Mouse (Mus musculus) embryonic stem cell, embryonic (primary cell): Measurements from ENCODE around the gene Csf3.

Experiments used
- CTCF ChIA-PET, 4 experiments: fragments of 300-600 bp in 2 of 4; fragments of 350-600 bp in 2 of 4; sonication (Branson Sonifier 250); formaldehyde crosslinking; loops; one replicate each; lab custom pipeline; 2022; ENCODE audit warnings: inconsistent platforms in 2 of 4; lab: Charles Lee
- POLR2A ChIA-PET, 4 experiments: fragments of 300-600 bp in 2 of 4; fragments of 350-600 bp in 2 of 4; sonication (Branson Sonifier 250); formaldehyde crosslinking; loops; one replicate each; lab custom pipeline; 2022; ENCODE audit warnings: antibody characterized with exemption in 4 of 4, inconsistent platforms in 1 of 4; lab: Charles Lee

Gene Csf3

DNA sequence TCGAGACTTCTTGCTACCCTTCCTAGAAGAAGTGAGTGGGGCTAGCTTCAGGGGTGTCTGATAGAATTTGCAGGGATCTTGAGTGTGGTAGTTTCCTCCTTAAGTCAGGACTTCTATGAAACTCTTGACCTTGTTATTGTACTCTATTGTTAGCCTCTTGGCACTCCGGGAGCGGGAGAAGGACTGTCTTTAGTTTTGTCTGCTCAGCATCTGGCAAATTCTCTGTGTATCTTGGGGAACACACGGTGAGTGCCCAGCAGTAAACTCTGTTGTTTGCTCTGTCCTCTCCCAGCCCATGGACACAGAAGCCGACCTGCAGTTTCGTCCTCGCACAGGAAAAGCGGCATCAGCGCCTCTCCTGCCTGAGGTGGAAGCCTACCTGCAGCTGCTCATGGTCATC, 15.4 kb upstream of the Csf3 start:
- POLR2A ChIA-PET: interaction anchor here in 2 of 4 experiments (0.5 to 1.6 kb wide), 3 partner anchors 10 to 277 kb away, joined by 3 to 4 read pairs (median 4); no protein-coding TSS in a partner anchor

GRCm38 (mm10) chr11:98686976-98687375, 14.1 kb upstream of the Csf3 start:
- POLR2A ChIA-PET: no interaction called here

More for the DNA sequence above, 15.4 kb upstream of the Csf3 start:
- CTCF ChIA-PET: interaction anchor here in 1 of 4 experiments (0.6 kb wide), 1 partner anchor 140 kb away, joined by 3 read pairs; no protein-coding TSS in a partner anchor

GRCm38 (mm10) chr11:98688009-98688408, 13.1 kb upstream of the Csf3 start:
- POLR2A ChIA-PET: interaction anchor here in 3 of 4 experiments (0.7 to 1.0 kb wide), 3 partner anchors 10 to 104 kb away, joined by 3 read pairs; no protein-coding TSS in a partner anchor
- CTCF ChIA-PET: interaction anchor here in 2 of 4 experiments (0.5 to 1.4 kb wide), 6 partner anchors 14 to 332 kb away, joined by 3 to 6 read pairs (median 4); no protein-coding TSS in a partner anchor

More at GRCm38 (mm10) chr11:98686976-98687375, 14.1 kb upstream of the Csf3 start:
- CTCF ChIA-PET: interaction anchor here in 1 of 4 experiments (0.5 kb wide), 1 partner anchor 76 kb away, joined by 3 read pairs; no protein-coding TSS in a partner anchor

DNA sequence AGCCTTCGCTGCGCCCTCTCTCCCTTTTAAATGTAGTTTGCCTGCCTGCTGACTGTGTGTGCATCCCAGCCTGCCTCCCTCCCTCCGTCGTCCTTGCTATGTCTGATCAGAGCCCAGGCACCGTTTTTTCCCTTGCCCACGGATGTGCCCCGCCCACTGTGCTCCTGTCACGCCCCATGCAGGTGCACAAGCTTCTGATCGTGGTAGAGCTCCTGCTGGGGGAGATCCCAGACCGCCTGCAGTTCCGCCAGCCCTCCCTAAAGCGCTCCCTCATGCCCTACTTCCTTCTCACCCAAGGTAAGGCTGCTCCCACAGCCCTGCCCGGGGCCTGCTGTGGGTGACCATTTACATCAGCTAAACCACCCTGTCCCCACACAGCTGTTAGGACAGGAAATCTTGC, 7.9 kb upstream of the Csf3 start:
- POLR2A ChIA-PET: interaction anchor here (0.6 to 3.4 kb wide), 34 partner anchors 8 to 270 kb away, joined by 3 to 32 read pairs (median 4); partner anchors contain the start of genes Psmd3 (in 4 of the 4), Csf3 (in 1 of the 4), Nr1d1 (in 1 of the 4) and Rapgefl1 (in 1 of the 4)
- CTCF ChIA-PET: interaction anchor here in 3 of 4 experiments (0.6 to 1.8 kb wide), 14 partner anchors 10 to 356 kb away, joined by 3 to 14 read pairs (median 4); partner anchors contain the start of gene Thra (in 1 of the 3)

DNA sequence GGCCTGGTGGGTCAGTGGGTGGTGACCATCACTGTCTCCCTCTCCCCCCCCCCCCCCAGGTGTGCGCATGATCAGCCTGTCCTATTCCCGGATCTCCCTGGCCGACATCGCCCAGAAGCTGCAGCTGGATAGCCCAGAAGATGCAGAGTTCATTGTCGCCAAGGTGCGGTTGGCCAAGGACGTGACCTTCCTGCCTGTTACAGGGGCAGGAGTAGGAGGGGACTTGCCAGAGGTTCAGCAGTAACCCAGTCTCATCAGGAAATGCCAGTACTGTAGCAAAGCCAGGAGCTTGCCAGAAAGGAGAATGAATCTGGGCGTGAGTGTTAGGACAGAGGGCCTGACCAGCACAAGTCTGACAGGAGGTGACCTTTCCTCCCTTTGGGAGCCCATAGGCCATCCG, 7.3 kb upstream of the Csf3 start:
- POLR2A ChIA-PET: interaction anchor here (0.6 to 3.4 kb wide), 31 partner anchors 9 to 1282 kb away, joined by 3 to 32 read pairs (median 4); partner anchors contain the start of genes Psmd3 (in 4 of the 4), Nr1d1 (in 1 of the 4) and Rapgefl1 (in 1 of the 4)
- CTCF ChIA-PET: interaction anchor here (0.6 to 1.8 kb wide), 13 partner anchors 18 to 351 kb away, joined by 3 to 14 read pairs (median 4); partner anchors contain the start of gene Thra (in 1 of the 4)

DNA sequence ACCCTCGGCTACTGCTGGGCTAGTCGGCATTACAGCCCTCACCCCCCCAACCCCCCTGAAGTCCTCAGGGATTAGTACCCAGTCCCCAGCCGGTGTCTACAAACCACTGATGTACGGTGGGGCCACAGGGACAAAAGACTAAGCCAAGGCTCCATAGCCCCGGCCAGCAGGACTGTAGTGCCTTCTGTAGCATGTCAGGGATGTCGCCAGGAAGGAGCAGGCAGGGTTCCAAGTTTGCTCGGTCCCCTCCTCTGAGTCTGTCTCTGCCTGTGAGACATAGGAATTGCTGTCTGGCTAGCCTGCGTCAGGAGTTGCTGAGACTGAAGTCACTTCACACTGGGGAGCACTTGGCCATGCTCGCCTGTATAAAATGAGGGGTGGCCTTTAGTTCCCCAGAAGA, 6.8 kb upstream of the Csf3 start:
- ChIA-PET POLR2A (interaction anchor here in 3 of 4 experiments (0.6 to 3.4 kb wide), 15 partner anchors 11 to 1283 kb away, joined by 3 to 32 read pairs (median 4); partner anchors contain the start of gene Psmd3 (in 2 of the 3)), CTCF (interaction anchor here (0.6 to 1.8 kb wide), 6 partner anchors 17 to 224 kb away, joined by 3 to 14 read pairs (median 4); partner anchors contain the start of gene Thra (in 1 of the 4))

- CTCF ChIA-PET: interaction anchor here in 2 of 4 experiments (0.5 to 1.0 kb wide), 4 partner anchors 12 to 465 kb away, joined by 3 read pairs; no protein-coding TSS in a partner anchor
- POLR2A ChIA-PET: interaction anchor here in 2 of 4 experiments (0.5 to 2.2 kb wide), 6 partner anchors 9 to 297 kb away, joined by 3 to 6 read pairs (median 4); partner anchors contain the start of gene Psmd3 (in 1 of the 2)
Measured at GRCm38 (mm10) chr11:98695408-98695807, 5.7 kb upstream of the Csf3 start.

- CTCF ChIA-PET: interaction anchor here in 1 of 4 experiments (5.7 kb wide), 1 partner anchor 91 kb away, joined by 53 read pairs; no protein-coding TSS in a partner anchor
- POLR2A ChIA-PET: interaction anchor here in 1 of 4 experiments (0.7 to 1.8 kb wide), 4 partner anchors 10 to 22 kb away, joined by 3 to 5 read pairs (median 4); partner anchors contain the start of gene Psmd3
Measured at GRCm38 (mm10) chr11:98696454-98697216, 4.4 kb upstream of the Csf3 start.

DNA sequence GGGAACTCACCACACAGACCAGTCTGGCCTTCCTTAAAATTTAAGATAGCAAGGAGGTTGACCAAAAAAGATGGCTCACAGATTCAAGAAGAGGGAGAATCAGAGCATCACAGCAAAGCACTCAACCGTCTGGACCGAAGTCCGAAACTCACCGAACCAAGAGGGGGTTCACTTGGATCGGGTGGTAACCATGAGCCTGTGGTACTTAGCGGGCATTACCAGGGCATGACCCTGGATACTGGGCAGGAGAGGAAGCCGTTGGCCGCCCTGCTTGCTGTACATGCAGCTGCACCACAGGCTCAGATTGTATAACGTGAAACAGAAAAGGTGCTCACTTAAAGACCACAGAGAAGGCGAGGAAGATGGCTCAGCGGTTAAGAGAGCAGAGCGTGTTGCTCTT, 3.8 kb upstream of the Csf3 start:
- ChIA-PET CTCF (interaction anchor here in 2 of 4 experiments (1.4 to 5.7 kb wide), 4 partner anchors 13 to 90 kb away, joined by 7 to 53 read pairs (median 9); no protein-coding TSS in a partner anchor), POLR2A (interaction anchor here in 3 of 4 experiments (0.6 to 1.8 kb wide), 9 partner anchors 9 to 275 kb away, joined by 3 to 6 read pairs (median 3); partner anchors contain the start of gene Psmd3 (in 1 of the 3))

DNA sequence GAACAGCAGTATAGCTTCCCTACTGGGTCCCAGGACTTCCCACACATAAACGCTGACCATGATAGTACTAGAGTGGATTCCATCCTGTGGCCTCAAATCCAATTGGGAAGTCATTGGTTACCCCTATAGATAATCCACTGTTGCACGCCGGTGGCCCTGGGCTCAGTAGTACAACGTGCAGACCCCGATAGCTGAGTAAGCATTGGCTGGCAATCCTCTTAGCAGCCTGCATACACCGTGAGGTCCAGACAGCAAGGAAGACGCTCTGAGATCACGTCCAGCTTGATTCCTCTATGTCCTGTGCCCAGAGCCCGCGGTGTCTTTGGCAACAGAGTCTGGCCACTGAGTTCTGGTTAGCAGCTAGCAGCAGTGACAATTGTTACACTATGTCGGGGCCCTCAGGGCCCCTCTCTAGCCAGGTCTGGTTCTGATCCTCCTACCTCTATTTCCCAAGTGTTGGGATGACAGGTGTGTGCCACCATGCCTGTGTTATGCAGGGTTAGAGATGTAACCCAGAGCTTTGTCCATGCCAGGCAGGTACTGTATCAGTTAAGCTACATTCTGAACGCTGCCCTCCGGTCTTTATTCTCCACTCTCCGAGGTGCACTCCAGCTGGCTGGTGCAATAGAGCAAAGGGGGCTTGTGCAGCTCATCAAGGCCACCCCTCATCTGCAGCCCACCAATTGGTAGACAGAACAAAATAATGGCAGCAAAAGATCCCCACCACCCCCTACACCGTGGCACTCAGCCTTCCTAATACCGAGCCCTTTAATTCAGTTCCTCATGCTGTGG, 2.0 kb upstream of the Csf3 start:
- ChIA-PET POLR2A (interaction anchor here in 3 of 4 experiments (0.6 to 1.5 kb wide), 7 partner anchors 9 to 1438 kb away, joined by 3 to 6 read pairs (median 4); partner anchors contain the start of gene Psmd3 (in 1 of the 3)), CTCF (interaction anchor here (0.5 to 5.7 kb wide), 17 partner anchors 10 to 151 kb away, joined by 3 to 53 read pairs (median 4); partner anchors contain the start of gene Thra (in 1 of the 4))

GRCm38 (mm10) chr11:98699911-98700310, 1.2 kb upstream of the Csf3 start:
- ChIA-PET POLR2A (interaction anchor here (0.6 to 3.4 kb wide), 7 partner anchors 15 to 130 kb away, joined by 3 to 10 read pairs (median 4); partner anchors contain the start of gene Psmd3 (in 2 of the 4)), CTCF (interaction anchor here (0.6 to 5.7 kb wide), 11 partner anchors 10 to 368 kb away, joined by 3 to 53 read pairs (median 7); partner anchors contain the start of gene Psmd3 (in 1 of the 4))

GRCm38 (mm10) chr11:98702323-98702722, 1.3 kb downstream of the Csf3 start:
- ChIA-PET CTCF (interaction anchor here in 3 of 4 experiments (0.6 to 2.4 kb wide), 5 partner anchors 8 to 273 kb away, joined by 3 to 10 read pairs (median 9); no protein-coding TSS in a partner anchor), POLR2A (interaction anchor here in 3 of 4 experiments (0.7 to 3.4 kb wide), 11 partner anchors 9 to 243 kb away, joined by 3 to 10 read pairs (median 4); partner anchors contain the start of gene Psmd3 (in 2 of the 3))

GRCm38 (mm10) chr11:98705021-98705420, 4.0 kb downstream of the Csf3 start:
- ChIA-PET POLR2A (interaction anchor here in 2 of 4 experiments (1.6 to 4.3 kb wide), 3 partner anchors 11 to 13 kb away, joined by 3 to 12 read pairs (median 7); no protein-coding TSS in a partner anchor), CTCF (interaction anchor here in 2 of 4 experiments (1.2 to 7.6 kb wide), 3 partner anchors 13 to 17 kb away, joined by 4 to 60 read pairs (median 5); no protein-coding TSS in a partner anchor)

- CTCF ChIA-PET: interaction anchor here in 3 of 4 experiments (0.5 to 7.6 kb wide), 14 partner anchors 7 to 949 kb away, joined by 3 to 60 read pairs (median 4); partner anchors contain the start of genes Psmd3 (in 1 of the 3) and Stac2 (in 1 of the 3)
- POLR2A ChIA-PET: interaction anchor here (0.5 to 4.3 kb wide), 17 partner anchors 9 to 227 kb away, joined by 3 to 15 read pairs (median 3); partner anchors contain the start of gene Psmd3 (in 2 of the 4)
Measured at GRCm38 (mm10) chr11:98707401-98708281, 6.6 kb downstream of the Csf3 start.
